Mouse (Mus musculus) cerebellum, adult 2 months (tissue): Measurements from ENCODE around the gene Tbc1d1.

Source experiments
- CTCF ChIP-seq: fragments of 200-500 bp; IDR thresholded peaks from 2 replicates; pipeline ENCODE4 v1.5.1; 2011; ENCODE audit warnings: low read depth, mild to moderate bottlenecking, control low read depth, low read length, moderate library complexity, borderline replicate concordance; ENCODE audit not compliant: insufficient read depth
- POLR2A ChIP-seq: fragments of 200-500 bp; IDR thresholded peaks from 2 replicates; pipeline ENCODE4 v1.6.1; 2011; ENCODE audit warnings: low read length, control low read depth, borderline replicate concordance; ENCODE audit not compliant: insufficient read depth

GRCm38 (mm10) chr5:64295621-64296020, 139.5 kb downstream of the Tbc1d1 start:
- TF ChIP-seq CTCF: no peak
- TF ChIP-seq POLR2A: no peak
